Mouse (Mus musculus): ENCODE measurements around the gene Ppp1r12a. TPM values are rescaled to one million over a fixed set of nuclear protein-coding genes. Genes with fewer than 3 reads are reported as not detected.

Gene Ppp1r12a
- polyA plus RNA-seq, 2 experiments, result 58.0 to 72.8 TPM

DNA sequence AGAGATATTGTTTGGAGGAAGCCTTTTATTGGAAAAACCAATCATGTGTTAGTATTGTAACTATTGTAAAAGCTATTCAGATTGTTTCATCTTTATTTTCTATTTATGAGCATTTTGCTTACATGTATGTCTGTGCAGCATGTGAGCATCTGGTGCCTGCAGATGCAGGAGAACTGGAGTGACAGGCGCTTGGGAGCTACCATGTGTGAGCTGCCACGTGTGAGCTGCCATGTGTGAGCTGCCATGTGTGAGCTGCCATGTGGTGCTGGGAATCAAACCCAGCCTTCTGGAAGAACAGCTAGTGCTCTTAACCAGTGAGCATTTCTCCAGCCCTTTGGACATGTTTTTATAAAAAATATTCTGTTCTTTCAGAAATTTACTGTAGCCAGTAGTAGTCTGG is 18.3 kb downstream of the Ppp1r12a start:
- 77% methylated on average over 2 of the region's 2 CpGs for WGBS
- H3K4me2 ChIP-seq (replicated peaks; ENCODE audit: low read depth, low read length, severe bottlenecking), result no peak overlapping the region
- H3K27me3 ChIP-seq (ENCODE audit: control insufficient read depth, insufficient read depth, low read length), result no peaks in the 10 kb centered on the region
- ATAC-seq (ENCODE audit: low FRiP score, low read depth) (no peak), DNase-seq (ENCODE audit: low spot score) (no peak)
- H3K9me3 ChIP-seq (ENCODE audit: control insufficient read depth, low read length), result no peaks in the 10 kb centered on the region
- H3K4me3 ChIP-seq (replicated peaks; ENCODE audit: low read length), result no peak overlapping the region
- H3K36me3 ChIP-seq (ENCODE audit: control insufficient read depth, insufficient read depth, low read length), result no peaks in the 10 kb centered on the region
- no peak overlapping the region for H3K27ac ChIP-seq (replicated peaks; ENCODE audit: low read depth, low read length)
- no peak overlapping the region for H3K9ac ChIP-seq (ENCODE audit: low read depth, low read length, severe bottlenecking)
- TF ChIP-seq POLR2A (IDR thresholded peaks at IDR 0.05; ENCODE audit: borderline replicate concordance, extremely low read depth, insufficient read depth, insufficient read length), result no peak
- peaks cover 4% of the 10 kb centered on the region; the same call in 1 of the 2 replicates for H3K4me1 ChIP-seq (ENCODE audit: control insufficient read depth, insufficient read depth, low read length)

DNA sequence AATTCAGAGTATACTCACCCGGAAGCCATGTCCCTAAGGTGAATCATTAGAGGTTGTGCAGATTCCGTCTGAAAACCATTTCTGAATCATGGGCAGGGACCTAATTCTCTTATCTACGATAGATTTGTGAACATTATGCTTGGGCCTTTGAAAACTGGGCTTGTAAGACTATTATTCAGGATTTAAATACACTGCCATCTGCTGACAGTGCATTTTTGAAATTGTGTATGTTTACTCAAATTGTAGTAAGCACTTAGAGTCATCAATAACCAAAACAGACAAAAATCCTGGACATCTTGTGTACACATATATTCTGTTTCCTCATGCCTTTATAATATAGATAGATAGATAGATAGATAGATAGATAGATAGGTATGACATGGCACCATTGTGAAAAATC is 19.9 kb downstream of the Ppp1r12a start:
- Histone ChIP-seq H3K4me2 (replicated peaks; ENCODE audit: low read depth, low read length, severe bottlenecking) (no peak overlapping the region), H3K36me3 (ENCODE audit: control insufficient read depth, insufficient read depth, low read length) (no peaks in the 10 kb centered on the region), H3K4me3 (replicated peaks; ENCODE audit: low read length) (no peak overlapping the region), H3K27ac (replicated peaks; ENCODE audit: low read depth, low read length) (no peak overlapping the region), H3K27me3 (ENCODE audit: control insufficient read depth, insufficient read depth, low read length) (no peaks in the 10 kb centered on the region), H3K9me3 (ENCODE audit: control insufficient read depth, low read length) (no peaks in the 10 kb centered on the region), H3K4me1 (ENCODE audit: control insufficient read depth, insufficient read depth, low read length) (peaks cover 8% of the 10 kb centered on the region; the same call in 1 of the 2 replicates), H3K9ac (ENCODE audit: low read depth, low read length, severe bottlenecking) (no peak overlapping the region)
- 90% methylated on average over 3 of the region's 3 CpGs for WGBS
- TF ChIP-seq POLR2A (IDR thresholded peaks at IDR 0.05; ENCODE audit: borderline replicate concordance, extremely low read depth, insufficient read depth, insufficient read length), result no peak
- no peak for DNase-seq (ENCODE audit: low spot score)
- ATAC-seq (ENCODE audit: low FRiP score, low read depth), result no peak

DNA sequence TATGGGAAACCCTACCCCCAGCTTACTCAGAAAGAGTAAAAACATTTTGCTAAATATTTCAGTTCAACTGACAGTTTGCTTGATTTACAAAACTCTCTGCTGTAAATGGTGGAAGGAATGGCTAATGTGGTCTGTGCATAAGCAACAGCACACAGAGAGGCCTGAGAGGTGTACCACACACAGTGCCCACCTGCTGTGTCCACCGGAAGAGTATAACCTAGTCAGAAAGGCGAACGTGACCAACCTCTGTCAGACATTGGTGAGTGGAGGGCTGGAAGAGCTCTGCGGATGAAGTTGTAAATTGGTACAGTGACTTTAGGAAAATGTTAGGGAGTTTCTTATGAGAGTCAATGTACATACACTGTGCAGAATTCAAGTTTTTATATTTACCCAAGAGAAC is 20.4 kb downstream of the Ppp1r12a start:
- peaks cover 8% of the 10 kb centered on the region; the same call in 1 of the 2 replicates for H3K4me1 ChIP-seq (ENCODE audit: control insufficient read depth, insufficient read depth, low read length)
- no peak overlapping the region for H3K9ac ChIP-seq (ENCODE audit: low read depth, low read length, severe bottlenecking)
- WGBS, result 62% methylated on average over 4 of the region's 4 CpGs
- no peak overlapping the region for H3K27ac ChIP-seq (replicated peaks; ENCODE audit: low read depth, low read length)
- no peaks in the 10 kb centered on the region for H3K36me3 ChIP-seq (ENCODE audit: control insufficient read depth, insufficient read depth, low read length)
- no peaks in the 10 kb centered on the region for H3K9me3 ChIP-seq (ENCODE audit: control insufficient read depth, low read length)
- no peak for TF ChIP-seq POLR2A (IDR thresholded peaks at IDR 0.05; ENCODE audit: borderline replicate concordance, extremely low read depth, insufficient read depth, insufficient read length)
- DNase-seq (ENCODE audit: low spot score) (no peak), ATAC-seq (ENCODE audit: low FRiP score, low read depth) (no peak)
- H3K27me3 ChIP-seq (ENCODE audit: control insufficient read depth, insufficient read depth, low read length), result no peaks in the 10 kb centered on the region
- H3K4me3 ChIP-seq (replicated peaks; ENCODE audit: low read length), result no peak overlapping the region
- no peak overlapping the region for H3K4me2 ChIP-seq (replicated peaks; ENCODE audit: low read depth, low read length, severe bottlenecking)

DNA sequence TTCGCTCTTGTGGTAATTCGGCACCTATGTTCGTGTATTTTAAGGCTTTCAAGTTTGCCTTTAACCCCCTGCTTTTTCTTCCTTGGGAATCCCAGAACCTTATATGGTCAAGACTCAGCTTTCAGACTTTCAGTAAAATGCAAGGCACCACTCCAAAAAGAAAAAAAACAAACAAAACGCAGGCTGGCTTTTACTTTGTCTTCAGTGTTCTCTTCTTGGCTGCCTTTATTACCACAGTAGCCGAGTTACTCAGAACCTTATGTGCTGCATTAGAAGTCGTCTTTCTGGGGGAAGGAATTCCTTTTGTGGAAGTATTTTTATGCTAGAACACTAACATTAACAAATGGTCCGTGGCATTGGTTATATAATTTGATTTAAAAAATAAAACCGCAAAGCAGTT is 22.8 kb downstream of the Ppp1r12a start:
- no peak overlapping the region for H3K4me3 ChIP-seq (replicated peaks; ENCODE audit: low read length)
- no peak for TF ChIP-seq POLR2A (IDR thresholded peaks at IDR 0.05; ENCODE audit: borderline replicate concordance, extremely low read depth, insufficient read depth, insufficient read length)
- H3K27me3 ChIP-seq (ENCODE audit: control insufficient read depth, insufficient read depth, low read length), result no peaks in the 10 kb centered on the region
- DNase-seq (ENCODE audit: low spot score) (no peak), ATAC-seq (ENCODE audit: low FRiP score, low read depth) (no peak)
- peaks cover 8% of the 10 kb centered on the region; the same call in 1 of the 2 replicates for H3K4me1 ChIP-seq (ENCODE audit: control insufficient read depth, insufficient read depth, low read length)
- no peaks in the 10 kb centered on the region for H3K9me3 ChIP-seq (ENCODE audit: control insufficient read depth, low read length)
- 57% methylated on average over 8 of the region's 8 CpGs for WGBS
- no peak overlapping the region for H3K27ac ChIP-seq (replicated peaks; ENCODE audit: low read depth, low read length)
- H3K9ac ChIP-seq (ENCODE audit: low read depth, low read length, severe bottlenecking), result no peak overlapping the region
- H3K36me3 ChIP-seq (ENCODE audit: control insufficient read depth, insufficient read depth, low read length), result no peaks in the 10 kb centered on the region
- H3K4me2 ChIP-seq (replicated peaks; ENCODE audit: low read depth, low read length, severe bottlenecking), result no peak overlapping the region

DNA sequence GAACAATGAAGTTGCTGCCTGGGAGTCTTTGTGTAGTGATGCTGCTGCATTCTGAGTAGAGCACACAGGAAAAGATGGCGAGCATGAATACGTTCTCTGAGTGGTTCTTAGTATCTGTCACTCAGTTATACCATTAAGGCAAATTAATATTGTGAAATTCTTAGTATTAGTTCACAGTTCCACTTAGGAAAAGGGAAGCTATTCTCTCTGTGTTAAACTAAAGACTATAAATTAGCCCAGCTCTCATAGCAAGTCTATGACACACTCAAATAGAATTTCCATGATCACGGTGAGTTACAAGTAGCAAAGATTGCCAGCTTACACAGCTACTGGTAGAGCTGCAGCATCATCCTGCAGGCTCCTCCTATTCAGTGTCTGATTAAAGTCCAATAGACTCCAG is 23.3 kb downstream of the Ppp1r12a start:
- no peak for TF ChIP-seq POLR2A (IDR thresholded peaks at IDR 0.05; ENCODE audit: borderline replicate concordance, extremely low read depth, insufficient read depth, insufficient read length)
- H3K9ac ChIP-seq (ENCODE audit: low read depth, low read length, severe bottlenecking), result no peak overlapping the region
- no peak overlapping the region for H3K4me2 ChIP-seq (replicated peaks; ENCODE audit: low read depth, low read length, severe bottlenecking)
- ATAC-seq (ENCODE audit: low FRiP score, low read depth) (no peak), DNase-seq (ENCODE audit: low spot score) (no peak)
- no peak overlapping the region for H3K27ac ChIP-seq (replicated peaks; ENCODE audit: low read depth, low read length)
- H3K4me3 ChIP-seq (replicated peaks; ENCODE audit: low read length), result no peak overlapping the region
- no peaks in the 10 kb centered on the region for H3K36me3 ChIP-seq (ENCODE audit: control insufficient read depth, insufficient read depth, low read length)
- H3K4me1 ChIP-seq (ENCODE audit: control insufficient read depth, insufficient read depth, low read length), result peaks cover 8% of the 10 kb centered on the region; the same call in 1 of the 2 replicates
- H3K27me3 ChIP-seq (ENCODE audit: control insufficient read depth, insufficient read depth, low read length), result no peaks in the 10 kb centered on the region
- no peaks in the 10 kb centered on the region for H3K9me3 ChIP-seq (ENCODE audit: control insufficient read depth, low read length)
- 92% methylated on average over 3 of the region's 3 CpGs for WGBS

DNA sequence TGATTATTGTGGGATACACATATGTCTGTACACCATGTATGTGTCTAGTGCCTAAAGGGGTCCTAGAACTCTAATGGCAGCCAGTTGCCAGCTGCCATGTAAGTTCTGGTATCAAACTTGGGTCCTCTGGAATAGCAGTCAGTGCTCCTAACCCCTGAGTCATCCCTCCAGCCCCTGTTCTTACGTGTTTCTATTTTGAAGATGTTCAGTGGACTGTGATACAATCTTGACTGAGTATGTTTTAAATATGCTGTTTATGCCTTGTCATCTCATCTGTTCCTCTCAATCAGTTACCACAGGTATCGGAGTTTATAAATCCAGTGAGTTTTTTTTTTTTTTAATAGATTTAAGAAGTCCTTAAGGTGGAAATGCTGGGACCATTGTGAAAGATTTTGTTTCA is 27.3 kb downstream of the Ppp1r12a start:
- WGBS, result 85% methylated on average over 2 of the region's 2 CpGs
- no peak for TF ChIP-seq POLR2A (IDR thresholded peaks at IDR 0.05; ENCODE audit: borderline replicate concordance, extremely low read depth, insufficient read depth, insufficient read length)
- Histone ChIP-seq H3K4me3 (replicated peaks; ENCODE audit: low read length) (no peak overlapping the region), H3K36me3 (ENCODE audit: control insufficient read depth, insufficient read depth, low read length) (no peaks in the 10 kb centered on the region), H3K27me3 (ENCODE audit: control insufficient read depth, insufficient read depth, low read length) (no peaks in the 10 kb centered on the region), H3K27ac (replicated peaks; ENCODE audit: low read depth, low read length) (no peak overlapping the region), H3K4me1 (ENCODE audit: control insufficient read depth, insufficient read depth, low read length) (peaks cover 6% of the 10 kb centered on the region; the same call in 1 of the 2 replicates), H3K4me2 (replicated peaks; ENCODE audit: low read depth, low read length, severe bottlenecking) (no peak overlapping the region), H3K9ac (ENCODE audit: low read depth, low read length, severe bottlenecking) (no peak overlapping the region), H3K9me3 (ENCODE audit: control insufficient read depth, low read length) (no peaks in the 10 kb centered on the region)
- no peak for ATAC-seq (ENCODE audit: low FRiP score, low read depth)
- no peak for DNase-seq (ENCODE audit: low spot score)

Measured in limb, embryonic 14.5 days (tissue).